Mouse (Mus musculus) brain, embryonic 18.5 days (tissue): ENCODE measurements at regions not wholly inside any gene's neighbourhood (a gene's known extent, or its start where the extent isn't known, plus 50 kb on each side); places are given as distances from the start of the nearest gene placed in this dataset.
A peak's percentile ranks its signal among the peaks of the same experiment; 100 is the strongest.

Source experiments
- DNase-seq: peaks from one replicate; pipeline ENCODE4 v3.0.0-alpha.2; 2012; ENCODE audit warnings: low read depth, low spot score

- DNase-seq: no peak
These were observed 60.0 kb upstream of the Ajap1 start for GRCm38 (mm10) chr4:153542631-153543031.

- no peak for DNase-seq
These were observed 61.5 kb upstream of the Ajap1 start for GRCm38 (mm10) chr4:153543900-153544648.

GRCm38 (mm10) chr4:153546709-153547108 lies 64.1 kb upstream of the Ajap1 start:
- DNase-seq: no peak

DNA sequence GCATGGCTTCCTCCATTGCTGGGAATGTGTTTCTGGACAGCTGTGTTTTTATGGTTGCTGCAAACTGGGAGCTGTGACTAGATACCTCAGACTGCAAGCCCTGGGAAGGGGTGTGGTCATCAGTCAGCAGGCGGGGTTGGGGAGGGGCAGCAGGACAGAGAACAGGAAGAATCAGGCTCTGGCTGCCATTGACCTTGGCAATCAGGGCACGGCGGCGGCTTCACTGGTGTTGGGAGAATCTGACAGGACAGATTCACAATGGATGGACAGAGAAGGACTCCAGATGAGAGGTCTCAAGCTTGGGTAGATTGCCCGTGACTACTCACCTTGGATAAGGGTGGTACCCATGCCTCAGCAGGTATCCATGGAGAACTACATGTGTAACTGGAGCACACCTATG lies 64.5 kb upstream of the Ajap1 start:
- no peak for DNase-seq

DNA sequence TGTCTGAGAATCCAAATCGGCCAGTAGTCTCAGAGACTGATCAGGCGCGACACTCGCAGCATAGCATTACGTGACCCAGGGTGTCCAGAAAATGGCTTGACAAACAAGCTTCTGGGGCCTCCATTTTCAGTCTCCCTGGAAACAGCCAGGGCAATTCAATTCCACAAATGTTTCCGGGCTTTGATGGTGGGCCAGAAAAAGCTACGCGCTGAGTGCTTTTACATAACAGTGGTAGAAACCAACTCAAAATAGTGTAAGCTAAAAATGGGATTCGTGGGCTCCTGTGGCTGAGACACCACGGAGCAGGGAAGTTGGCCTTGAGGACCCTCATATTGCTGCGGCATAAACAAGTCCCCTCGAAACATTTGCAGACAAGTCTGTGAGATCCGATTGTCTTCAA lies 65.3 kb upstream of the Ajap1 start:
- no peak for DNase-seq

GRCm38 (mm10) chr4:153551291-153551690 lies 68.7 kb upstream of the Ajap1 start:
- no peak for DNase-seq

GRCm38 (mm10) chr4:153552483-153552882 lies 69.9 kb upstream of the Ajap1 start:
- DNase-seq: no peak

DNA sequence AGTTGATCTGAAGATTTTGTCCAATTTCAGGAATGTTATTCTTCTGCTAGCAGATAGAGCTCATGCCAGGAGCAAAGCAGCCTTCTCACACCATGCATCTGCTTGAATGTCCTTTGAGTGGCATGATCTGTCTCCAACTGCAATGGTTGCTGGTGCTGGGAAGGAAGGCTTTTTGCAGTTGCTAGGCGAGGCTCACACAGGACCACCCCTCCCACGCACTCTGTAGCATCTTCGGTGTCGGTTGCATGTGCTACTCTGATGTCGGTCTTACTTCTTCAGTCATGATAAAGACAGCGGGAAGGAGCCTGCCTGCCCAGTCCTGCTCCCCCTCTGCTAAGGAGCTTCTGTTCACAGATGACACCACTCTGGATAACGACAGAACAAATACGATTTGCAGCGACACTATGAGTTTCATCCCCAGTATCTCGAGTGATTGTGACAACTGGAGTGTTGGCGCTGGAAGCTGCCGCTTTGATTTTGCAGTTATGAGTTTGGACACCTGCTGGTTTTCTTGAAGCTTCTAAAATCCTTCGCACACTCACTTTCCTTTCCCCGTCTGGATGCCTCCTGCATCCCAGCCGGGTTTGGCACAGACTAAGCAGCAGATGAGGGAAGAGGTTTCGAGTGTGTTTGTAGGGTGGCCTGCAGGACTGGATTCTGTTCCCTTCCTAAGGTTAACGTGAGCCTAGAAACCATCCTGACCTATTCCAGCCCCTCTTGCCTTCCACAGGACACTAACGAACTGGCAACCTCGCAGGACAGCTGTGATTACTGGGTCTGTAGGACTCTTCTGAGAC lies 75.4 kb upstream of the Ajap1 start:
- no peak for DNase-seq

DNA sequence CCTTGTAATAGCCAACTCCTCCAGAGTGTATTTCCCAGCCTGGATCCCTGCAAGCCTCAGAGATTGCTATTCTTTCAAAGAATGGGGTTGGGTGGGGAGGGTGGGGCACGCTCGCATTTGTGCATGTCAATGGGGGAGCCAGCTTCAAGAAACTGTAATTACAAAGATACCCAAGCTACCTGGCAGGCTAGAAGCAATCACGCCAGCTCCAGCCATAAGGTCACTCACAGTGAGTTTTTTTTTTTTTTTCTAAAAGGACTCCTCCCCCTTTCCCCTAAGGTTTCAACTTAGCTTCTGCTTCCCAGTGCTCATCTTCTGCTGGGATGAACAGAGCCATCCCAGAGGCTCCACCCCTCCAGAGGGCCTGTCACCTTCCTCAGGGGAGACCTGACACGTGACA lies 77.0 kb upstream of the Ajap1 start:
- no peak for DNase-seq

- DNase-seq: no peak
These were observed 77.6 kb upstream of the Ajap1 start for GRCm38 (mm10) chr4:153560193-153560592.

- no peak for DNase-seq
These were observed 78.3 kb upstream of the Ajap1 start for GRCm38 (mm10) chr4:153560956-153561355.

- DNase-seq: no peak
These were observed 79.4 kb upstream of the Ajap1 start for GRCm38 (mm10) chr4:153561991-153562390.

- no peak for DNase-seq
These were observed 84.8 kb upstream of the Ajap1 start for GRCm38 (mm10) chr4:153567329-153567973.

- DNase-seq: no peak
These were observed 90.7 kb upstream of the Ajap1 start for GRCm38 (mm10) chr4:153573180-153573769.

GRCm38 (mm10) chr4:153593291-153593690 lies 110.7 kb upstream of the Ajap1 start:
- DNase-seq: no peak

GRCm38 (mm10) chr4:153599794-153600370 lies 117.3 kb upstream of the Ajap1 start:
- peak; percentile 36 for DNase-seq

GRCm38 (mm10) chr4:153602496-153602895 lies 119.9 kb upstream of the Ajap1 start:
- DNase-seq: no peak

DNA sequence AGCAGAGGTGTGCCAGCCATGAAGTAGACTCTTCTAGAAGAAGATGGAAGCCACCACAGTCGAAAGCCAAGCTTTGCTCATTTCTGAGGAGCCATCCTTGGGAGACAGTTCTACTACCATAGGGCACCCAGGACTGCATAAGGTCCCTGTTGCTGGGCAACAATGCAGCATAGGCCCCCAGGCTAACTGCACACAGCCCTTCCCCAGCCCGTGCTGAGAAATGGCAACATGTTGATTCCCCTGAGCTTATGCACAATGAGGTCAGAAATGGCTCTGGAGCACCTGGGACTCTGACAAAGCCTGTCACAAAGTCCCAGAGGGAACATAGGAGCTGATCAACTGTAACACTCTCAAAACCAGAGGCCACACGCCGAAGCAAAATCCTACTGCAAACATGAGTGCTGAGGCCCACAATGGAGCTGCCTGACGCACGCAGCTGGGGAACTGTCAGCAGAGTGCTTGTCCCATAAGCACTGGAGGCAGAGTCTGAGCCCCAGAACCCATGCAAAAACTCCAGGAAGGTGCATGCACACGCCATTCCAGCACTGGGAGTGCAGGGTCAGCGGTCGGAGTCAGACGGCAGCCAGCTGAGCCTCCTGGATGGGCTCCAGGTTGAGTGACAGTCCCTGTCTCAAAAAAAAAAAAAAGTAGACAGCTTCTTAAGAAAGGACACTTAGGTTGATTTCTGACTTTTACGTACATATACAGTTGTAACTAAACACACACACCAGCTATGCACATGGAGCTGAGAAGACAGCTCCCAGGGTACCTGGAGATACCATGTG lies 120.6 kb upstream of the Ajap1 start:
- DNase-seq: no peak

DNA sequence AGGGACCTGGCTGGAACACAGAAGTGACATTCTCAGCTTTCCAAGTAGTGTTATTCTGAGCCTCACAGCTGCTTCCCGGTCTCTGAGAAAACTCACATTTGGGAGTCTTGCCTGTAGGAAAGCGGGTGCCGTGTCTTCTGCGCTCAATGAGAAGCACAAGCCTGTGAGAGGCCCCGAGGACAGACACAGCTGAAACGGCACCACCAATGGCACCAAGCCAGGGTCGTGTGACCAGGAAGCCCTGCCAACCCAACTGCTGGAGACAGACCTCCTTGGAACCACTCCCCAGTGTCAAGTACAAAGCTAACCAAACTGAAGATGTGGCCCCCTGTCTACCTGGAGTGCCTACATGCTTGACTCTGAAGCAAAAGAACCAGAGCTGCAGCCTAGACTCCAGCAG lies 121.3 kb upstream of the Ajap1 start:
- no peak for DNase-seq

DNA sequence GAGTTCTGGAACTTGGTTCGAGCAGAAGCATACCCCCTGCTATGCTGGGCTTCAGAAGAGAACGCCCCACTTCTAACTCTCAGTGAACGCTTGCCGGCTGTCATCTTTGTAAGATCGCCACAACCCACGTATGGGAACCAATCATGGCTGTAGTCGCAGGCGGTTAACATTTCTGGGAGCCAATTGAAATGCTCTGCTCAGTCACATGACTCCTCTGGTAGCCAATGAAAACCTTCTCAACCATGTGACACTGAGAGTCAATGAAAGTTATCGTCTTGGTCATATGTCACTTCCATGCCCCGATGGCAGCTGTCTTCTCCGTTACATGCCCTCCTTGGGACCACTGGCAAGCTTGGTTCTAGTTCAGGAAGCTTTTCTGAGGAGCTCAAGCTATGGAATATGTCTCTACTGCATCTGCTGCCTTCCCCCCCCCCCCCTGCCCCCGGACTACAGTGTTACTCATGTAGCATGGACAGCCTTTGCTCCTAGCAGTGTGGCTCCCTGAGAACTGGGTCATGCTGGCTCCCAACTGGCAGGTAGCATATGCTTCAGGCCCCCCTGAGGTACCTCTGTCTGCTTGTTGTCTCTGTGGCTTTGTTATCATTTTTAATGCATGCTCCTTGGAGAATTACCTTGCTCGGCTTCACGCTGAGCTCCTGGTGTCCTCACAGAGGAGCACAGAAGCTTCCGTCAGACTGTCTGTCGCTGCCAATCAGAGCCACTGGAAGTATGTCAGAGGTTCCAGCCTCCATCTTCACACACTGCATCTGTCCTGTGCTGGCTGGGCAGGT lies 122.3 kb upstream of the Ajap1 start:
- no peak for DNase-seq
